Mouse (Mus musculus) adipocyte (in vitro differentiated cells): ENCODE results near the gene Sohlh2.
"Not testable (repeated sequence)": the region's sequence is repeated elsewhere in the genome, so short reads cannot be mapped to it uniquely, and the experiment has no call there.

Source experiments
- DNase-seq: peaks from one replicate; pipeline ENCODE4 v3.0.0-alpha.2; 2016; ENCODE audit warnings: low spot score

The Sohlh2 gene

DNA sequence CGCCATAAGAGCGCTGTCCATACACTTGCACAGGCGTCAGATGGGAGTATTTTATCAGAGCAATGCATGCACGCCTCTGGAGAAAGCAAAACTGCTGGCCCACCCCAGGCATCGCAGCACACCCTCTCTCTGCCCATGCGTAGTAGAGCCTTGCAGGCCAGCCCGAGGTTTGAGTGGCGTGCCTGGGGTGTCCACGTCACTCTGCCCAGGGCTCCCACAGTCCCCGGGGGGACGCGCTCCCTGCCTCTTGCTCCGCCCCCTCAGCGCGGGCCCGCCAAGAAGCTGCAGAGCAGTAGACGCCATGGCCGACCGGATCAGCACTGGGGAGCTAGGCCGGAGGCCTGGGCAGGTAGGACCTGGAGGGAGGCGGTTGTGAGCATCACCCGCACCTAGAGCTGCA is at the start of gene Sohlh2:
Gene Sohlh2, plus strand, starts transcription at position 263 of the 400 bp plus-strand sequence.
- DNase-seq: no peak

DNA sequence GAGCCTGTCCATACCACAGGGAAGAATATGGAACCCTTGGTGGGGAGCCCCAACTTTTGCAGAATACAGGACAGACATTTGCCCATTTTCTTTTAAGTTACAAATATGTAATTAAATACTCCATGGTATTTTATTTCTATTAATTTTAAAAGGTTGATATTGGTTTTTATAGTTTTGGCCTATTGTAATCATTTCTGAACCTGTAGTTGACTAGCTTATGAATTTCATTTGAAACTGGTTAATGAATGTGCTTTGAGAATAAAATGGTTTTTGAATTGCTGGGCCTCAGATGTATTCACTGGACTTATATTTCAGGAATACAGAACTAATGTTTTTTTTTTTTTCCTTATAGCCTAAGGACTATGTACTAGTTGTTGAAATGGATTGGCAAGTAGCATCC is 44.8 kb upstream of the Sohlh2 start, which contains the start of gene Ccdc169:
Gene Ccdc169, plus strand, starts transcription at position 301 of the 400 bp plus-strand sequence.
- no peak for DNase-seq

DNA sequence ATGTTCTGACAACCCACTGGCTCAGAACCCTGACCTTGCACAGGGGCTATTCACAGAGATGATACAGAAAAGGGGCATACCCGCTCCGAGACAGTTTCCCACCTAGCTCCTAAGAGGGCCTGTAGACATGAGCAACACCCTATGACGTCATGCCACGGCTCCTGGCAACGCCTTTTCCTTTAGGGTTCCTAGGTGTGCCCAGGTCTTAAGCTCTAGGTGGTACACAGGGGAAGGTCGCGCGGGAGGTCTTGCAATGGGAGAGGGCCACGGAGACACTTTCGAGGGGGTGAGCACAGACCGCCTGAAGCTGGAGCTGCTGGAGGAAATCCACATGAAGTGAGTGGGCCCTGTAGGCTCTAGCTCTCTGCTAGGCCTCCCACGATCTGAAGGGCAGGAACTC is 42.0 kb upstream of the Sohlh2 start:
- no peak for DNase-seq

DNA sequence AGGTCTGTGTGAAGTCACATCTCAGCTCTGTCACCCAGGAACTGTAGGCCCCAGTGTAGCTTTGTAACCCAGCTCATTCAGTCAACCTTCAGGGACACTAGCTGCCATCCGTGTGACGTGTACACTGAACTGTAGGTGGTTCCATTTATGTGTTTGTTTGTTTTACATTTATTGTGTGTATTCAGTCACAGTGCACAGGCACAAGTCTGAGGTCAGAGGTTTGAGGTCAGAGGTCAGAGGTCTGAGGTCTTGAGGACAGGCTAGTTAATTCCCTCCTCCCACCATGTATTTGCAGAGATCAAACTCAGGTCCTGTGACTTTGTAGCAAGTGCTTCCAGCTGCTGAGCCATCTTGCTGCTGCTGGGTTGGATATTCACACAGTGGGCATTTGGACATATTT is 40.4 kb upstream of the Sohlh2 start:
- DNase-seq: no peak

DNA sequence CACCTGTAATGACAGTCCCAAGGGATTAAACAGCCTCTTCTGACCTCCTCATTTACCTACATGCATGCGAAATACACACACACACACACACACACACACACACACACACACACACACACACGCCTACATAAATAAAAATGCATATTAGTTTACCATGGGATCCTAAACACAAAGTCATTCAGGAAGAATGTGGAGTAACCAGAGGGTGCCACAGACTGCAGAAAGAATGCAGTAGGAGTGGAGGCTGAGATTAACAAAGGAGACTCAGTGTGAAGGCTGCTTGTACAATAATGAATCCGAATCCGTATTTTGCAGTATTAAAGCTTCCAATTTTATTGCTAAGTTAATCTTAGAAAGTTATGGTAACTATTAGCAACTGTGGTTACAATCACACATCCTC is 36.9 kb upstream of the Sohlh2 start:
- DNase-seq: no peak

GRCm38 (mm10) chr3:55146441-55146840 is 35.4 kb upstream of the Sohlh2 start:
- DNase-seq: peak; percentile 9

DNA sequence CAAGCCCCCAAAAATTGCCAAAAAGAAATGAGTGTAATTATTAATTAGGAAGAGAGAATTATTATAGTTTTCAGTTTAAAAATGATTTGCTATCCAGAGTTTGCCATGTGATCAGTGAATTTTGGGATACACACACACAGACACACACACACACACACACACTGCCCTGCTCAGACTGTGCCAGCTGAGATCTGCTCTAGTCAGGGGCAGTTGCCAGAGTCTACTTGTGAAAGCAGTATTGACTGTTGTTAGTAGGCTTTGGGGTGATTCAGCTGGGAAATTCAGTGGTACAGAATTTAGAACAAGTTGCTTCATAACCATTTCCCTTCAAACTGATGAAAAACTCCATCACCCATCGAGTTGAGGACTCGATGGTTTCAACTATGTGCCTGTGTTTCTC is 34.7 kb upstream of the Sohlh2 start:
- peak; percentile 72 for DNase-seq

DNA sequence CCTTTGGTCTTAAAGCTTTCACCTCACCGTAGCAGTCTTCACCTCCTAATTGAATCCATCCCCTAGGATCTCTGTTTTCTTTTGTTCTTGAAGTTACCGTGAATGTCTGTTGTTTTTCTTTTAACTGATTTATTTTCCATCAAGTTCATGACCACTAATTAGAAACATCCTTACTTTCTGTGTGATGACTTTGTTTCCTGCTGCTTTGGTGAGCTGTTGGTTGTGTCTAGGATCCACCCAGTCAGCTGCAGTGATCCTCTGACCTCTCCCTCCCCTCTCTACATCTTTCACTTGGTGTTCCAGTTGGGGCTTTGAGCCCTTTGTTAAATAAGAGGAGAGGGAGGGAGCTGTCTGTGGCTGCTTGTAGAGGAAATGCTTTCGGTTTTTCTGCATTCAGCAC is 33.7 kb upstream of the Sohlh2 start:
- DNase-seq: no peak

DNA sequence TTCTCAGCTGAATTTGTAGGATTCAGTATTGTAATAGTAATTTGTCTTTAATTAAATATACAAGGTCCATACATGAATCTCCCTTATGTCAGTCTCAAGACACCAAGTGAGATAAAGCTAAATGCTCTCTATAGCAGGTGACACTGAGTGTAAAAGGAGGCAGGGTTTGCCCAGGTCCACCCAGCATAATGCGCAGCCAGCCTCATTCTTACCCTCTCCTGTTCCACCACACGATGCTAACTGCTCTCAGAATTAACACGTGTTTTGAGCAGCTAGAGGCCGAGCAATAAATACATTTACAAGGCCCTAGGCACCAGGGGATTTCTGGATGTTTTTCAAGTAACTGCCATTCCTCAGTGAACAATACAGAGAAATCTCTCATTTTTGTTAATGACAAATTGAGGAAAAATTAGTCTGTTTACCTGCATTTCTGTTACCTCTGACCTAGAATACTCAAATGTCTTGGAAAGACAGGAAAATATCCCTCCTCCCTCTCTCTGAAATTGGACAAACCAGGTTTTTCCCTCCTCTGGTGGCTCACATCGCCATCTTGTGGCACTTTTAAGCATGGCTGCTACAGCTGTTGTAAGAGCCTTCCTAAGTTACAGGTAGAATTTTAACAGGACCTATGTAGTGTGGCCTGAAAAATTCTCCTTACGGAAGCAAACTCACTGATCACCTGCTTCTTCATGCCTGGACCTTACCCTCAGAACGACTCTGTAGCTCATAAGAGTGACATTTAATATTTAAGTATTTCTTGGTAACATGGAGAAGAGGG is 30.0 kb upstream of the Sohlh2 start:
- peak; percentile 74 for DNase-seq

DNA sequence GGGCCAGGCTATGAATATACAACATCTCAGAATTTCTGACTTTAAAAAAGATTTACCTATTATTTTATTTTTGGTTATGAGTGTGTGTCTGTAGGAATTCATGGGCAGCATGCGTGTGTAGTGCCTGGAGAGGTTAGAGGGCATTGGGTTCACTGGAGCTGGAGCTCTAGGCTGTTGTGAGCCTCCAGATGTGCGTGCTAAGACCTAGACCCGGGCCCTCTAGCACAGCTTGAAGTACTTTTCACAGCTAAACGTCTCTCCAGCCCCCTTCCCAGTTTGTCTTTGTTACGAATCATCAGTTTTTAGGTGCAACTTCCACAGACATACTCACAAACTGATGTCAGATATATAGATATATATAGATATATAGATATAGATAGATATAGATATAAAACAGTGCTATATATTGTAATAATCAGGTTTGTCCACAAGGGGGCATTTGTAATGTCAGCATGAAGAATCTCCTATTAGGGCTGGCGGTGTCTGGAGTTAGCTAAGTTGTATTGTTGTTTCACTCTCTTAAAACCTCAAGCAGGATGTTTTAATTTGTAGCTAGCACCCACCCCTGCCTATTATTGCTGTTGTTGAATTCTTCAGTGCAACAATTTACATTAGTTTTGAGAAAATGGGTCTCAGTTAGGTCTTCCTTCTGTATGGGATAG is 29.0 kb upstream of the Sohlh2 start:
- peak; percentile 71 for DNase-seq

GRCm38 (mm10) chr3:55154163-55154562 is 27.7 kb upstream of the Sohlh2 start:
- no peak for DNase-seq

DNA sequence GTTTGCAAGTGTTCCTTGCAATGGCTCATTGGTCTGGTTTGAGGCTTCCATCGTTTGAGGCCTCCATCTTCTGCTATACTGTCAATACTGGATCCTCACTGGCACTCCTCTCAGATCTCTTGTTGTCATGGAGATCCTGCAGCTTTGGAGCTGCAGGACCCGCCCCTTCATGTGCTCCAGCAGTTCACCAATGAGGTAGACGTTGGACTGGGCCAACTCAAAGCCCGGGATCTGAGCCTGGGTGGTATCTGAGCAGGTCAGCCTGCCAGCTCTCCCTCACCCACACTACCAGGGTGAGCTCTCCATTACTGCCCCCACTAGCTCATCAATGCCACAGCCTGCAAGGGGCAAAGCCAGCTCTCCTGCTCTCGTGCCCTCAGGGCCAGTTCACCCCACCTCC is 24.4 kb upstream of the Sohlh2 start:
- no peak for DNase-seq

- no peak for DNase-seq
Measured at GRCm38 (mm10) chr3:55161144-55161543, 20.7 kb upstream of the Sohlh2 start.

DNA sequence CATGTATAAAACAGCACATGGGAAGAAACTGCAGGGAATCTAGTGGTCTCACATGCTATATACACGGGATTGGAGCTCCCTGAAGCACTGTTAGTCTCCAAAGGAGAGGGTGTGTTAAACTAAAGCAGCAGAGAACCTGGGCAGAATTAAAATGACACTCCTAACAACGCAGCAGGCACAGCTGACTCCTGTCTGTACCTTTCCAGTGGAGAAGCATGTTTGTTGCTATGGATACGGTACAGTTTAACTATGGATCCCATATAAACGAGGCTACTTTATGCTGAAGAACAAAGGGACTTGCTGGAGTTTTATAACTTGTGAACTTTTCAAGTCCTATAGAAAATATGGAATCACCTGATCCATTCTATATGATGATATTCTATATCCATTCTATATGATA is 18.3 kb upstream of the Sohlh2 start:
- DNase-seq: no peak

DNA sequence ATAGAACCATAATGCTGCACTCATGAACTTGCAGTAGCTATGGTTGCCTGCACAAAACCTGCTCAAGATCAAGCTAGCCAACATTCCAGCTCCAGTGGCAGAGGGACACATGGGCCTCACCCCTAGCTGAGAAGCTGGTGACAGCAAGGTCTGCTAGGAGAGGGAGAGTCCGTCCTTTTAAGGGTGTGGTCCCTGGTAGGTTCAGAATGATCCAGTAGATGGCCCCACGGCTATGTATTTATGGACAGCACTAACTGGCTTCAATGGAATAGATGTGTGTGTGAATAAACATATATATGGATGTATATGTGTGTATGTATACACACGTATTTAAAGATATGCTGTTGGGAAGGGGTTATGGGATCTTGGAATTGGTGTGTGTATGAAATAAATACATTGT is 9.3 kb upstream of the Sohlh2 start:
- DNase-seq: peak; percentile 29

DNA sequence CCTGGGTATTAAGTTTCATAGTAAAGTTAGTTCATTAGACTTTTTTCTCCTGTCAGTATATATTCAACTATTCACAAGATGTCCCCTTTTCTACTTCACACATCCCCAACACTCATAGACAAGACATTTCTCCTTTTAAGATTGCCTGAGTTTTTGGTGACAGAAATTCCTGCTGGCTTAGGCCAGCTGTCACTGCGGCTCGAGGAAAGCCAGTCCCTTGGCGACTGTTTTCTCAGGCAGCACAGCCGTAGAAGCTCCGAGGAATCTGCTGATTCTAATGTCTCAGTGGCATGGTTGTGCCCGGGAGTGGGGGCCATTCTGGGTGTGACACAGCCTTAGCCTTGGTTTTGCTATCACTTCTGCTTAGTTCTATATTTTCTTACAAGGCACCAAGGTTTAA is 4.6 kb upstream of the Sohlh2 start:
- no peak for DNase-seq

DNA sequence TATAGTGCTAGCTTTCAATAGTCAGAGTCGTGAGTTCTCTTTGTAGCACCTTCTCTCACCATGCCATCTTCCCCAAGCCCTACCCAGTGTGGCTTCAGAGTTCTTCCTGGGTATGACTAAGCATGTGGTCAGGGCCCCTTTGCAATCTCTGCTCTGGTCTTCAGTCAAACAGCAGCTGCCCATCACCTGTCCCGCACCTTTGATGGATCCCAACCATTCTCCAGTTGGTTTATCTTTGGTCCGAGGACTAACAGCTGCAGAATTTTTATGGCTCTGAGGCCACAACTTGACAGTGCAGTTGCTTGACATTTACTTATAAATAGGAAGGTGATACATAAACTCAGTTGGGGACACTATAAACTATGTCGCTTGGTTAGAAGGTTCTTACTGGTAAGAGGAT is 9.8 kb downstream of the Sohlh2 start:
- DNase-seq: no peak

GRCm38 (mm10) chr3:55193351-55193750 is 11.5 kb downstream of the Sohlh2 start:
- DNase-seq: no peak

DNA sequence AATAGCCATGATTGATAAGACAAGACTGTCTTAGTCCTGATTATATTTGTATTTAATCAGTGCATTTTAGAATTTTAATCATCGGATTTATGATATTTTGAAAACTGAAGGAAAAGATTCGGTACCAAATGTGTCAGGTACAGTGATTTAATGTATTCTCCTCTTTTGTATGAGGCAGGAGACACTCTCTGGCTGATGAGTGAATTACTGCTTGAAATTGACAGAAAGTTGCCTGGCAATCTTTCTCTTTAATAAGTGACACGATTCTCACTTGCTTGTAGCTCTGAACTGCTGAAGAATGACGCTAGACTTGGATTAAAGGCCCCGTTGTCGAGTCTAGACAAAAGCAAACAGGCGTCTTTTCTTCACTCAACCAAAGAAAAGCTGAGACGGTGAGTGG is 13.0 kb downstream of the Sohlh2 start:
- no peak for DNase-seq

- DNase-seq: peak; percentile 16
Measured at GRCm38 (mm10) chr3:55195581-55196327, 13.9 kb downstream of the Sohlh2 start.

DNA sequence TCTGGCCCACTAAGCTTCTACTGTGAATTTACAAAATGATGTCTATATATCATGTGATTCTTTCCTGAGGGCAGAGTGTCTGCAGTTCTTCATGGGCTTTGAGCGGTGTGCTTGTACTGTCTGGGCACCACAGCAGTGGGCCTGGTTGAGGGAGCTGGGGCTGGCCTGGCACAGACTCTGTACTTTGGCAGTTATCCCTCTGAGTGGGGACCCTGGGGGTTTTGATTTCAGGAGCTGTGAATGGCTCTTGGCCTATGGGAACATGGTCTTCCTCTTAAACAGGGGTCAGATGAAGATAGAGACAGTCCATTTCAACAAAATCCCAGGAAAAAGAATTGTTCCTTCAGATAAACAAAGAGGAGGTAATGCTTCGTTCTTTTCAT is 14.5 kb downstream of the Sohlh2 start:
- no peak for DNase-seq

DNA sequence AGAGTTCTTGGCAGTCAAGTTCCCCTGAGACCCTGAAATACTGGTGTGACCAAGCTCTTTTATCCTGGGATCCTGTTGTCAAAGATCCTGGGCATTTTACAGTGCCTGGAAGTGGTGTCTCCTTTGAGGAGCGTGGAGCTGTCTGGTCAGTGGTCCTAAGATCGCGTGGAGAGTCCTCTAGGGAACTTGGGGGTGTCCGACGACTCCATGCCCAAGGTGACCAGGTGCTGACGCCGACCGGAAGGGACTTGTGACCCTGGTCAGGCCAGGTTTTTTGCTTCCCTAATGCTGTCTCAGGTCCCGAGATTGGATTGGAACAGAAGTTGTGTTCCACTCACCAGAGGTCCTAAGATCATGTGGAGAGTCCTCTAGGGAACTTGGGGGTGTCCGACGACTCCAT is 21.8 kb downstream of the Sohlh2 start:
- DNase-seq: not testable (repeated sequence)

DNA sequence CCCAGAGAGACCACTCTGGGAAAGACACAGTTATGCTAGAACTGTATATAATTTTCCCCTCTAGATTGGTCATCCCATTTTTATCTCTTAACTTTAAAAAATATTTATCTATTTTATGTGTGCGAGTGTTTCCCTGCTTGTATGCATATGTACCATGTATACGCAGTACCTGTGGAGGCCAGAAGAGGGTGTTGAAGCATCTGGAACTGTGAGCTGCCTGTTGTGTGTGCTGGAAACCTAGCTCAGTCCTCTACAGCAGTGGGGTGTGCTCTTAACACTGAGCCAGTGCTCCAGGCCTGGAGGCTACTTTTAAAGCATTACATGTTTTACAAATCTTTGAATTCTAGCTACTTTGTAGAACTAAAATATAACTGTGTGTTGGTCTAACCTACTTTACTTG is 24.6 kb downstream of the Sohlh2 start:
- DNase-seq: no peak
